Mouse (Mus musculus): Measurements from ENCODE around the gene Rfng.
"Not testable (repeated sequence)": the region's sequence is repeated elsewhere in the genome, so short reads cannot be mapped to it uniquely, and the experiment has no call there.

The Rfng gene

DNA sequence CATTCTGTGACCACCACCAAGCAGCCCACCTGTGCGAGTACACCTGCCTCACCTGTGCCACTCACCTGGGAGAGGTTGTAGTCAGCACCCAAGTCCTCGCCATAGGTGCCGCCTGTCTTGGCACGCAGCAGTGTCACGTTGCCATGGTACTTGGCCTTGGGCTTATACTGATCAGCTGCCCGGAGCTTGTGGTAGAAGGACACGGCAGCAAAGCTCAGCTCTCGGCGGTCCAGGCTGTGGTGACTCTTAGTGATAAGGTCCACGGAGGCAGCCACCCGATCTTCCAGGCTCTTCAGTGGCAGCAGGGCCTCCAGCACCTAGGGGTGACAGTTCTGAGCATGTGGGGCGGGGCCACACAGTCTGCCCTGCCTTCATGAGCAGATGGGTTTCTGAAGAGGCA, 24.0 kb upstream of the Rfng start:
- DNase-seq = no peak

DNA sequence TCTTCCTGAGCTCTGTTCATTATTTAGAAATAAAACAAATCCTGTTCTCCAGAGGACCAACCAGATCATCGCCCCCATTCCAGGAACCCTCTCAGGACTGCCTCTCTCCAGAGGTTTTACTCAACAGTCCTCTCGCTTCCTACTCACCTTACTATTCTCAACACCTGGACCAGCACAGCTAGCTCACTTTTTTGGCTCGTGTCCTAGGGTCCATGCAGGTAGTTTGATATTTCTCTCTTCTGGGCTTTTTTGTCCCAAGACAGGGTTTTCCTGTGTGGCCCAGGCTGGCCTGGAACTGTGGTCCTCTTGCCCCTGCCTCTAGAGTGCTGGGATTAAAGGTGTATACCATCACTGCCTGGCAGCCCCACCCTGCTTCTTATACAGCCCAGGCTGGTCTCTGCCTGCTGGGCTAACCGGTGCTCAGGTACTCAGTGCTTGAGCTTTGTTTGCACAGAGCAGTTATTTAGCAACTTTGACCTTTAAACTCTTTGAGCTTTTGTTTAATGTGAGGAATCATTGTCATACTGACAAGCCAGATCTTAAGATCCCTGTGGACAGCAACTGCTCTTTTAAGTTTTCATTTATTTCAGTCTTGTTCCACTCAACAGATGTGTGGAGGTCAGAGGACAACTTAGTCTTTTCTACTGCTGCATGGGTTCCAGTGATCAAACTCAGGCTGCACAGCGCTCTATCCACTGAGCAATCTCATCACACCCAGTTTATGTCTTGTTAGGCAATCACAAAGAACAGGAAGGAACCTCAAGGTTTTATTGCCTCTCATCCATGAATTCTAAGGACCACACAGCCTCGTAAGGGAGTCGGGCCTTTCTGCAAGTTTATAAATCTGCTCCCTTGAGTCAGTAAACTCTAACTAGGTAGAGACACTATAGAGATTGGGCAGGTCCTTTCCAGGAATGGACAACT, 21.6 kb upstream of the Rfng start:
- DNase-seq = no peak

DNA sequence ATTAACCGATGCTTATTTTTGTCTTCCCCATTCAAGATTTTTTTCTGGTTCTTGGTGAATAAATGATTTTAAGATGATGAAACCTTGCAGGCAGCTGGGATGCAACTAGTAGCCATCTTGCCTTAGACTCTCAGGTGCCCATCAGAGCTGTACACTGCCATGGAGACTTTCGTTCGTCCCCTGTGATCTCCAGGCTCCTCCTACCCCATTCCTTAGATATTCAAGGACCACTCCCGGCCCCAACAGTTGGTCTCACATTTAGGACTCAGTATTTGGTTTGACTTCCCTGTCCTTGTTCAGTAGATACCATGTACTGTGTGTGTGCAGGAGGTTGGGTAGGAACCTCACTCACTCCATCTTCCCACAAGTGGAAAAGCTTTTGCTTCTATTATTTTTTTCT, 20.8 kb upstream of the Rfng start:
- DNase-seq = no peak

DNA sequence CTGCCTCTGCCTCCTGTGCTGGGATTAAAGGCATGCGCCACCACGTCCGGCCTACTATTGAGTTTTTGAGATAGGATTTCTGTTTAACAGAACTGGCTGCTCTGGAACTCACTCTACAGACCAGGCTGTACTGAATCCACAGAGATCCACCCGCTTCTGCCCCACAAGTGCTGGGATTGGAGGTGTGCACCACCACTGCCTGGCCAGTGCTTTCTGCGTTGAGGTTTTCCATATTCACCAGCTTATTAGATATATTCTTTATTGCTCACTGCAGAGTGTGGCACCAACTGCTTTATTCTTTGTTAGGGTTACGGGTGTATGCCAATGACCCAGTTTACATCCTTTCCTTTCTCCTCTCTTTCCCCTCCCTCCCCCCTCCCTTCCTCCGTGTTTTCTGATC, 20.3 kb upstream of the Rfng start:
- no peak for DNase-seq

DNA sequence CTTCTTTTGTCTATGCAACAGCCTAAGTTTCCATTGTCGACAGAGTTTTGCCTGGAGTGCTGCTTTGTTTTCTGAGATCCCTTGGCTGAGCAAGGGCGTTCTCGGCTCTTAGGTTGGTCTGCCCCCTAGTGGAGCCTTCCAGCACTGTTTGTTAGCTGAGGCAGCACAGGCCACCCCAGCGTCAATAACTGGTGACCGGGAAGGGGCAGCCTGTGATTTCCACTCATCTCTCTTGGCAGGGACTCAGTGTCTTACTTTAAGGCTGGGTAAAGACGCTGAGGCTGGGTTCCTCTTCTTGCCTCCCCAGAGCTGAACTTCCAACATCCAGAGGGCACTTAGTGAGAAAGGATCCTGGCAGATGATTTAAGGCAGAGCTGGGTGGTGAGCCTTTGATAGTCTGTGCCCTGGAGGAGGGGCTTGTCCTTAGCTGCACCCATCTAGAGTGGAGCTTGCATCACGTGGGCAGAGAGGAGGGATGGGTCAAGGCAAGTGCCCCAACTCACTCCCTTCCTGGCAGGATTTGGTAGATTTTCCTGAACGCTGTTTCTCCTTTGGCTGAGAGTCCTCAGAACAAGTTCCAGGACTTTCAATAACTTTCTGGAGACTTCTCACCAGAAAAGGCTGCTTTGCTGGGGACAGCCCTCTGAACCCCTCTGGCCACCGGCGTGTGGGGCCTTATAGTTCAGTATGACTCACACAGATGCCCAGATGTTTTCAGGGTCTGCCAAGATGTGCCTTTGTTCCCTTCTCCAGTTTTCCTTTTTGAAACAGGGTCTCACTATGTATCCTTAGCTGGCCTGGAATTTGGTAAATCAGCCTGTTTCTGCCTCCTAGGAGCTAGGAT, 16.3 kb upstream of the Rfng start:
- DNase-seq = peak; percentile 86

DNA sequence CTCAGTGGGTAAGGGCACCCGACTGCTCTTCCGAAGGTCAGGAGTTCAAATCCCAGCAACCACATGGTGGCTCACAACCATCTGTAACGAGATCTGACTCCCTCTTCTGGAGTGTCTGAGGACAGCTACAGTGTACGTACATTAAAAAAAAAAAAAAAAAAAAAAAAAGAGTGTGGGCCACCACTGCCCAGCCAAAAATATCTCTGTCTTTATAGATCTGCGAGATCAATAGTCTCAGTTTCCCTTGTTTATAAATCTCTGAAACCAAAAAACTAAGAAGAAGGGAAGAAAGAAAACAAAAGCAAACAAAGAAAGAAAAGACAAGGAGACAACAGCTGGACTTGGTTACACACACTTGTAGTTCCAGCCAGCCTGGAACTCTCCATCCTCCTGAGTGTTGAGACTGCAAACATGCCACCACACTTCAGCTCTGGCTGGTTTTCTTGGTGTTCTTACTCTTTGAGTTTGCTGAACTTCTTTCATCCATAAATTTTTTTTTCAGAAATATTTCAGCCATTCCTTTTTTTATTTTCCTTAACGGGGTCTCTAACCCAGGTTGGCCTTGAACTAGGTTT, 15.4 kb upstream of the Rfng start:
- no peak for DNase-seq

DNA sequence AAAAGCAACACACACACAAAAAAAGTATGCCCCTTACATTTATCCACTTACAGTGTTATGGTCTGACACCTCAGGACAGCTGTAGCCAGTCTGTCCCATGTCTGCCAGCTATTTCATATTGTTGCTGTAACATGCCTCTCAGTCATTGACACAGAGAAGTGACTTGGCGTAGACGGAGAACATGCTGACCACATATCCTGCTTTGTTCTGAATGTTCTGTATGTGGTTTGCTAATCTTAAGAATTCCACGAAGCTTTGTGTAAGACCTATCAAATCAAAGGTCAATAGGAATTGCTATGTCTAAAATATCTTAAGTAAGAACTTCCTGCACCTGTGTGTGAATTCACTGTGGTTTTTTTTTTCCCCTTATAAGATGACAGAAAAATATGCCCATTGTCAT, 14.2 kb upstream of the Rfng start:
- DNase-seq = no peak

DNA sequence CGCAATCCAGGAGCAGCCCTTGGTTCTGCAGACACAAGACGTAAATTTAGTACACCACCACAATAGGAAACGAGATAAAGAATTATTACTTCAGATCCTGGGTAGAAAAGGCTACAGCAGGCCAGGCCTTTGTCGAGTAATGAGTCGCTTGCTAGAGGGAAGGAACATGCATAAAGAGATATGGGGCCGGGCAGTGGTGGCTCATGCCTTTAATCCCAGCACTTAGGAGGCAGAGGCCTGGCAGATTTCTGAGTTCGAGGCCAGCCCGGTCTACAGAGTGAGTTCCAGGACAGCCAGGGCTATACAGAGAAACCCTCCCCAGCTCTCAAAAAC, 12.6 kb upstream of the Rfng start:
- DNase-seq = no peak

DNA sequence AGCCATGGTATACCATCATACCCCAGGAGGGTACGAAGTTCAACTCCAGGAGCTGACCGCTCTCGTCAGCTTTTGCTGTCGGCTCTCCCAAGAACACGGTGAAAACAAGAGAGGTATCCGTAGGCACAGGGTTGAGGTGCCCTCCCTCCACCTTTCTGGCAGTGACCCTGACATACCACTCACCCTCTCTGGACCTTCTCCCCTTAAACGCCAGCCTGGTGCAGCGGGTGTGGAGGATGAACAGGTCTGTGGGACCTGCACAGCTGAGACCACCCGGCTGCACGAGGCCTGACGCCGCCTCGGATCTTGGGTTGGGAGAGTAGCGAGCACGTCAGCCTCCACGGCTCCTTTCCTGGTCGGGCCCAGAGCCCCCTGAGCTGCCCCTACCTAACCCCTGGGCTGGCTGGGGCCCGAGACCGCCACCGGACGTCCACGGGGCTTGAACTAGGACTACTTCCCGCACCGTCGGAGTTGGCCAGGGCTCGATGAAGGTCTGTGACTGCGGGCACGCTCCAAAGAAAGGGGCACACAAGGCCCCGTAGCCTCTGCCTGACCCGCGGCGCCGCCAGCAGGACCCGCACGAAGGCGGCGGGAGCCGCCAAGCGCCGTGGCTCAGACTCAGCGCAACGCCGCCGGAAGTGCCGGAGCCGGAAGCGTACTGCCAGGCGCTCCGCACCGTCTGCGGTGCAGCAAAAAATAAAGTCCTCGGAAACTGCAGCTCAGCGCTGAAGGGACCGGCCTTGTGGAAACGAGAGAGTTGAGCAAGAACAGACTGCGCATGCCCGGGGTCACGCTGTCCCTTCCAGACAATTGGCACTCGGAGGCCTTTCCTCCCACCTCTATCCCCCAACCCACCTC, 12.0 kb upstream of the Rfng start, which contains the start of gene Dus1l:
Gene Dus1l, minus strand, starts transcription at position 648 of the 858 bp plus-strand sequence.
- peak; percentile 95 for DNase-seq

DNA sequence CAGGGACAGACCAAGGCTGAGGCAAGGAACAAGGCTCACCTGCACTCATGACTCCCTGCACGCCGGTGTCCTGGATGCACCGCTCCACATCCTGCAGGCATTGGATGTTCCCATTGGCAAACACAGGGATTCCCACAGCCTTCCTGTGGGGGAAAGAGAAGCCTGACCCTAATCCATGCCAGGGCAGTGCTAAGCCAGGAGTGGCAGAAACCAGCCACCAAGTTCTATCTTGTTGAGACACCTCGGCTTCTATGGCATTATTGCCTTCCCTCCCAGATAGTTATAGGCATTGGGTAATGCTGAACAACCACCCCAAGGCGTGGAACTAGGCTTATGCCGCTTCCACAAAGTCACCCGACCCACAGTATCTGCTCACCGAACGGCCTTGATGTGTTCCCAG, 8.6 kb upstream of the Rfng start:
- no peak for DNase-seq

DNA sequence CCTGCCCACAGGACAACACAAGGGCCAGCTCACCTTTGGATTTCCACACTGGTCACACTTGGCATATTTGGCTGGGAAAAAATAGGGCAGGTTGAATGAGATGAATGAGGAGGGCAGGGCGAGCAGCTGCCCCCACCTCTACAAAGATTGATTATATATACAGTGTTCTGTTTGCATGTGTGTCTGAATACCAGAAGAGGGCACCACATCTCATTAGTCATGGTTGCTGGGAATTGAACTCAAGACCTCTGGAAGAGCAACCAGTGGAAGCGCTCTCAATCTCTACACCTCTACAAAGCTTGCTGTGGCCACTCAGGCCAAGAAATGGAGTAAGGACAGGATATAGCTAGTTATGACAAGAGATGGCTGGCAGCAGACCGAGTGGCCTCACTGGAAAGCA, 5.8 kb upstream of the Rfng start:
- DNase-seq = no peak

DNA sequence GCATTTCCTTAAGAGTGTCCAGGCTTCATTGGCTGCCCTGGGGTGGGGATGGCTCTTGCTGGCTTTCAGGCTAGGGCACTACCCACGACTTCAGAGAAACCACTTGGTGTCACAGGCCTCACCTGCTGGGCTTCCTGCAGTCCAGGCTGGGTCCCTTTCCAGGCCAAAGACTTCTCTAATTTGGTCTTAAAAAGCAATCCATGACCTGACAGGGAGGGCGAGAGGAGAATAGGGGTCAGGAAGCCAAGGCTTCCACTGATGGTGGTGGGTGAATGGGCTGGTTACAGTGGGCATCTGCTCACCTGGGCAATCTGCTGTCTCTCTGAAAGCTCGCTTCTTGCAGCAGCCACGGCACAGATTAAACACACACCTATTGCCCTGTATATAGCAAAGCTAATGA, 5.3 kb upstream of the Rfng start:
- DNase-seq = no peak

DNA sequence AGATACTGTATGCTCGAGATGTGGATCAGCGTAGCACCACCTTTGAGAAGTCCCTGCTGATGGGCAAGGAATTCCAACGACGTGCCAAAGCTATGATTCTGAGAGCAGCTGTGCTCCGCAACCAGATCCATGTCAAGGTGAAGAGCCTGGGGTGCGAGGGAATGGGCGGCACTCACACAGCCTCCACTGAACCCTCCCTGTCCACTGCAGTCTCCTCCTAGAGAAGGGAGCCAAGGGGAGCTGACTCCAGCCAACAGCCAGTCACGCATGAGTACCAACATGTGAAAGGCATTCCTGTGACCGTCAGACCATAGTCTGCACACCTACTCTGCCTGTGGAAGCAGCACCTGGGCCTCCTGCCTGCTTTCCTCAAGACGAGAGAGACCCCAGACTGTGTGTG, 4.5 kb upstream of the Rfng start:
- not testable (repeated sequence) for DNase-seq

DNA sequence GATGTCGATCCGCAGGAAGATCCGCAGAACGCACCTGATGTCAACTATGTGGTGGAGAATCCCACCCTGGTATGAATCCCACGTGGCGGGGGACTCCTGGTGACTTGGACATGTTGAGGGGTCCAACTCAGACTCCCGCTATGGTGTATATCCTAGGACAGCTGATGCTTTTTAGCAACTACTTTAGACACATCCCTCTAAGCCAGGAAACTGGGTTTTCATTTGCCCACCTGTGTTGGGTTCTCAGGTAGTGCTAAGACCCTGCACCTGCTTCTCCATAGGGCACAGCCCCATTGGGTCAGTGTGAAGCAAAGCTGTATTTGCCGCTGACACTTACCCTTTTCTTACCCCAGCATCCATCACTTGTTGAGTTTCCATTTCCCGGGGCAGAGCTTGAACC, 1.1 kb upstream of the Rfng start:
- no peak for DNase-seq

DNA sequence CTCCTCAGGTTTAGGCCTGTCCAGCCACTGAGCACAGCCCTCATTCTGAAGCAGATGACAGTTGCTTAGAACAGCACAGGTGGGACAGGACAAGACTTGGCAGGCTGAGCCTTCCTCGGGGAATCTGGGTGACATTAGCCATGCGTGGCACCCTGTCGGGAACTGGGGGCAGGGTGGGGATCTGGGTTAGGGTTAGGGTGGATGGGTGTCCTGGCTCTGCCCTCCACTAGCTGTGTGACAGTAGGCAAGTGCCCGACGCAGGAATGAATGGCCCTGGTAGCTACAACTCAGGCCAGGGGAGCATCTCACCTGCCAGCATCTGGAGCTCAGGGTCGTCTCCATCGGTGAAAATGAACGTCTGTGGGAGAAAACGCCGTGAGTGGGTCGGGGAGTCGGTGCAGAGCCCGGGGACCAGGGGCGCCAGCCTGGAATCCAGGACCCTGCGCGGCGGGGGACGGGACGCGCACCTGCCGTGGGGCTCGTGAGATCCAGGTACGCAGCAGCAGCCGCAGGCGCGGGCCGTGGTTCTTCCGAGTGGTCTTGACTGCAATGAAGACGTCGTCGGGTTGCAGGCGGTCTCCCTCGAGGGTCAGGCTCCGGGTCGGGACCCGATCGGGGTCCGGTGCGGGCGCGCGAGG, 462 bp downstream of the Rfng start:
- DNase-seq = no peak

DNA sequence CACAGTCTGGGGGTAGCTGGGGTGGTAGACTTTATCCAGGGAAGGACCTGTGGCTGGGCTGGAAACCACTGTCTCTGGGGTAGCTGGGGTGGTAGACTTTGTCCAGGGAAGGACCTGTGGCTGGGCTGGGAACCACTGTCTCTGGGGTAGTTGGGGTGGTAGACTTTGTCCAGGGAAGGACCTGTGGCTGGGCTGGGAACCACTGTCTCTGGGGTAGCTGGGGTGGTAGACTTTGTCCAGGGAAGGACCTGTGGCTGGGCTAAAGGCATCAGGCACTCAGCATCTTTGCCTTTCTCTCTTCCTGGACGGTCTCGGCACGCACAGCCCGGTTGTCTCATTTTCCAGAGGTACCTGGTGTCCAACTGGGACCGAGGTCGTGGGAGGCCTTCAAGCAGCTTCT, 2.6 kb downstream of the Rfng start:
- not testable (repeated sequence) for DNase-seq

DNA sequence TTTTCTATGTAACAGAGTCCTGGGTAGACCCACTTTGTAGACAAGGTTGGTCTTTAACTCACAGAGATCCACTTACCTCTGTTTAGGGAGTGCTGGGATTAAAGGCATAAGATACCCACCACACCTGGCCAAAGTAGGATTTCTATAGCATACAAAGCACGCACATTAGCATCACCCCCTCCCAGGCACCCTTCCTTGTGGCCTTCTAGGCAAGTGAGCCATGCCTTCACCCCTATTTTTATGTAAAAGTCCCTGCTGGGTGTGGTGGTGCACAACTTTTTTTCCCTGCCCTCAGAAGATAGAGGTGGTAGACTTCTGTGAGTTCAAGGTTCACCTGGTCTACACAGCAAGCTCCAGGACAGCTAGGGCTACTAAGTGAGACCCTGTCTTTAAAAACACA, 4.1 kb downstream of the Rfng start:
- DNase-seq = no peak

DNA sequence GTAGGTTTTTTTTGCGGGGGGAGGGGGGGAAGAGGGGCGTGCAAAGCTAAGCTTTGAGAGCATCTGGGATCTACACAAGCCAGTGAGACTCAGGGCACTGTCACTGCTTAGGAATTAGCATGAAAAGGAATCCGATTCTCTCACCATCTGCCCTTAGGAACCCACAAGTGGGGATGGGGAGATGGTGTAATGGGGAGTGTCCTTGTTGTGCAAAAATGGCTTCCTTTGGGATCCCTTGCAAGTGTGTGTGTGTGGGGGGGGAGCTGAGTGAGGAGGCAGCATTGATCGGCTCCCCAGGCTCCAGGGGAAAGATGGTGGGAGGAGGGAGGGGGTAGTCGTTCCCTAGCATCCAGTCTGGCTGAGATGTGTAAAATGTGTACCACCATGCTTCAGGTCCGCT, 6.9 kb downstream of the Rfng start:
- no peak for DNase-seq

DNA sequence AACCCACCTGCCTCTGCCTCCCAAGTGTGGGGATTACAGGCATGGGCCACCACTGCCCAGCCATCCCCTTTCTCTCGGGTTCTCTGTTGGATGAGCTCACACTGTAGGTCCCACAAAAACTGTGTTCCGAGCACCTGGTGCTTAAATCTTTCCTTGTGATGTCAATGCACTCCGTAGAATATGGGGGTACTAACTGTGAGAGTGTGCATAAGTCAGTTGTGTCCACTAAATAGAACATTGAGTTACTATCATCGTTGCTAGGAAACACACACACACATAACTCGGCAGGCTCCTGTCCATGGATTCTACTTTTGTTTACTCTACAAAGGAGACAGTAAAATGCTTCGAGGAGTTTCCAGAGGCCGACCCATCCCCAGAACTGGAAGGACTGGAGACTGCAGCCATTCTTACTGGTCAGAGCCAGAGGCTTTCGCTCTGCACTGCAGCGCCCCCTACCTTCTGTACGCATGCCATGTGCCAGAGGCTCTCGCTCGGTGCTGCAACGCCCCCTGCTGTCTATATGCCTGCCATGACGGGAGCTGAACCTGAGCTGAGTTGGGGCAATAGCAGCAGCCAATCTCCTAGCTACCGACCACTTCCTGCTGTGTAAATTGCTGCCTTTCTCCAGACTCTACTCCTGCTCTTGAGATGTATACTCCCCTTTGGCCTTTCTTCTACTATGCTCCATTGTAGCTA, 8.1 kb downstream of the Rfng start:
- DNase-seq = peak; percentile 99

DNA sequence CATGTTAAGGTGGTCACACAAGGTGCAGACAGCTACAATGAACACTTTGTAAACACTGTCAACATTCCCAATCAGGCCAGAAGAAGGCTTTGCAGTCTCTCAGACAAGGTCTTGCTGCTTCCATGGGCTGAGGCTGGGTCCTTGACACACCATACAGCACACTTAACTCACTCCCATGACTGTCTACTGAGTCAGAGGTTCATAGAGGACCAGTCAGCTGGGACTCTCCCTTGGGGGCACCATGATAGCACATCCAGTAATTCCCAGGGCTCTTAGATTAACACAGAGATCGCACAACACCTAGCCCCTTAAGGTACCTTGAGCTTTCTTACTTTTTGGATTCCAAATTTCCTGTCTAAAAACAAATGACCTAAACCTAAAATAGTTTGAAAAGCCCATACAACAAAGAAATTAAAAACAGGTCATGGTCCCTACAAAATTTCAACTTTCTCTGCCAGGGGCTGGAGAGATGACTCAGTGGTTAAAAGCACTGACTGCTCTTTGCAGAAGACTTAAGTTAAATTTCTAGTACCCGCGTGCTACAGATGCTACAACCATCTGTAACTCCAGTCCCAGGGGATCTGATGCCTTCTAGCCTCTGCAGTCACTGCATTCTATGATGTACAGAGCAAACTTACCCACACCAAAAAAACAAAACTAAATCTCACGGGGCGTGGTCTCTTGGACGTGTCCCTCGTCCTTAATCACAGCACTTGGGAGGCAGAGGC, 10.4 kb downstream of the Rfng start:
- no peak for DNase-seq

DNA sequence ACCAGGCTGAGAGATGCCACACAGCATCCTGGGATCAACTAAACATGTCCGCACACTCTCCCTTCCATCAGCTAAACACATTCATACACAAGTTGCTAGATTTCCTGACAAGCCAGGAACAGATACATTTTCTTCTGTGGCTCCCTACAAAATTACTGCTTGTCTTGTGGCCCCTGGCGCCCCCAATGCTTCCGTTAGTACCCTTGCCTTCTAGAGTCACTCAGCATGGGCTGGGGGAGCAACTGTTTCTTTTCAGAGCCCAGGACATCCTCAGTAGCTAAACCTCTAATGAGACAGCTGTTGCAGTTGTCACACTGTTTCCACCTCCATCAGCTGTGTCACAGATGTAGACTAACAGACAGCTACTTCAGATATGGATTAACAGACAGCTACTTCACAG, 11.3 kb downstream of the Rfng start:
- DNase-seq = no peak
